Mouse (Mus musculus) urinary bladder, postnatal 14 days (tissue): Measurements from ENCODE around the gene Gm10721.
"Not testable (repeated sequence)": the region's sequence is repeated elsewhere in the genome, so short reads cannot be mapped to it uniquely, and the experiment has no call there.

Source experiments
- DNase-seq: peaks from one replicate; pipeline ENCODE4 v3.0.0; 2021; ENCODE audit warnings: low spot score

Gene Gm10721

GRCm38 (mm10) chr9:3012733-3013279 is at the start of gene Gm10721:
Gene Gm10721 (plus strand): TSS chr9:3013140.
- not testable (repeated sequence) for DNase-seq

GRCm38 (mm10) chr9:3000445-3000972 is 12.4 kb upstream of the Gm10721 start, which contains the start of gene Gm10722:
Gene Gm10722 (plus strand): TSS chr9:3000922.
- DNase-seq = not testable (repeated sequence)

DNA sequence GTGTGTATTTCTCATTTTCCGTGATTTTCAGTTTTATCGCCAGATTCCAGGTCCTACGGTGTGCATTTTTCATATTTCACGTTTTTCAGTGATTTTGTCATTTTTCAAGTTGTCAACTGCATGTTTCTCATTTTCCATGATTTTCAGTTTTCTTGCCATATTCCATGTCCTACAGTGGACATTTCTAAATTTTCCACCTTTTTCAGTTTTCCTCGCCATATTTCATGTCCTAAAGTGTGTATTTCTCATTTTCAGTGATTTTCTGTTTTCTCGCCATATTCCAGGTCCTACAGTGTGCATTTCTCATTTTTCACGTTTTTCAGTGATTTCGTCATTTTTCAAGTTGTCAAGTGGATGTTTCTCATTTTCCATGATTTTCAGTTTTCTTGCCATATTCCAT is 11.9 kb upstream of the Gm10721 start:
- DNase-seq = not testable (repeated sequence)

DNA sequence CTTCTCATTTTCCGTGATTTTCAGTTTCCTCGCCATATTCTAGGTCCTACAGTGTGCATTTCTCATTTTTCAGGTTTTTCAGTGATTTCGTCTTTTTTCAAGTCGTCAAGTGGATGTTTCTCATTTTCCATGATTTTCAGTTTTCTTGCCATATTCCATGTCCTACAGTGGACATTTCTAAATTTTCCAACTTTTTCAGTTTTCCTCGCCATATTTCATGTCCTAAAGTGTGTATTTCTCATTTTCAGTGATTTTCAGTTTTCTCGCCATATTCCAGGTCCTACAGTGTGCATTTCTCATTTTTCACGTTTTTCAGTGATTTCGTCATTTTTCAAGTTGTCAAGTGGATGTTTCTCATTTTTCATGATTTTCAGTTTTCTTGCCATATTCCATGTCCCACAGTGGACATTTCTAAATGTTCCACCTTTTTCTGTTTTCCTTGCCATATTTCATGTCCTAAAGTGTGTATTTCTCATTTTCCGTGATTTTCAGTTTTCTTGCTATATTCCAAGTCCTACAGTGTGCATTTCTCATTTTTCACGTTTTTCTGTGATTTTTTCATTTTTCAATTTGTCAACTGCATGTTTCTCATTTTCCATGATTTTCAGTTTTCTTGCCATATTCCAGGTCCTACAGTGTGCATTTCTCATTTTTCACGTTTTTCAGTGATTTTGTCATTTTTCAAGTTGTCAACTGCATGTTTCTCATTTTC is 10.8 kb upstream of the Gm10721 start:
- peak; percentile 97 for DNase-seq

DNA sequence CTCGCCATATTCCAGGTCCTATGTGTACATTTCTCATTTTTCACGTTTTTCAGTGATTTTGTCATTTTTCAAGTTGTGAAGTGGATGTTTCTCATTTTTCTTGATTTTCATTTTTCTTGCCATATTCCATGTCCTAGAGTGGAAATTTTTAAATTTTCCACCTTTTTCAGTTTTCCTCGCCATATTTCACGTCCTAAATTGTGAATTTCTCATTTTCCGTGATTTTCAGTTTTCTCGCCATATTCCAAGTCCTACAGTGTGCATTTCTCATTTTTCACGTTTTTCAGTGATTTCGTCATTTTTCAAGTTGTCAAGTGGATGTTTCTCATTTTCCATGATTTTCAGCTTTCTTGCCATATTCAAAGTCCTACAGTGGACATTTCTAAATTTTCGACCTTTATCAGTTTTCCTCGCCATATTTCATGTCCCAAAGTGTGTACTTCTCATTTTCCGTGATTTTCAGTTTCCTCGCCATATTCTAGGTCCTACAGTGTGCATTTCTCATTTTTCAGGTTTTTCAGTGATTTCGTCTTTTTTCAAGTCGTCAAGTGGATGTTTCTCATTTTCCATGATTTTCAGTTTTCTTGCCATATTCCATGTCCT is 10.0 kb upstream of the Gm10721 start, which contains the start of gene Gm11168:
Gene Gm11168, plus strand, starts transcription at position 553 of the 603 bp plus-strand sequence.
- not testable (repeated sequence) for DNase-seq

GRCm38 (mm10) chr9:3006179-3006578 is 6.8 kb upstream of the Gm10721 start:
- not testable (repeated sequence) for DNase-seq

- peak; percentile 76 for DNase-seq
These were observed 6.3 kb upstream of the Gm10721 start for GRCm38 (mm10) chr9:3006636-3007035.

- not testable (repeated sequence) for DNase-seq
These were observed 5.7 kb upstream of the Gm10721 start for GRCm38 (mm10) chr9:3007272-3007671.

DNA sequence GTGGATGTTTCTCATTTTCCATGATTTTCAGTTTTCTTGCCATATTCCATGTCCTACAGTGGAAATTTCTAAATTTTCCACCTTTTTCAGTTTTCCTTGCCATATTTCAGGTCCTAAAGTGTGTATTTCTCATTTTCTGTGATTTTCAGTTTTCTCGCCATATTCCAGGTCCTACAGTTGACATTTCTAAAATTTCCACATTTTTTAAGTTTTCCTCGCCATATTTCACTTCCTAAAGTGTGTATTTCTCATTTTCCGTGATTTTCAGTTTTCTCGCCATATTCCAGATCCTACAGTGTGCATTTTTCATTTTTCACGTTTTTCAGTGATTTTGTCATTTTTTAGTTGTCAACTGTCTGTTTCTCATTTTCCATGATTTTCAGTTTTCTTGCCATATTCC is 3.6 kb upstream of the Gm10721 start:
- not testable (repeated sequence) for DNase-seq

- DNase-seq = not testable (repeated sequence)
These were observed 802 bp upstream of the Gm10721 start for GRCm38 (mm10) chr9:3012054-3012621.

GRCm38 (mm10) chr9:3015354-3015753 is 2.4 kb downstream of the Gm10721 start, which contains the start of gene Gm10720:
Gene Gm10720 (plus strand): TSS chr9:3015654.
- not testable (repeated sequence) for DNase-seq

GRCm38 (mm10) chr9:3015896-3016295 is 3.0 kb downstream of the Gm10721 start:
- not testable (repeated sequence) for DNase-seq

DNA sequence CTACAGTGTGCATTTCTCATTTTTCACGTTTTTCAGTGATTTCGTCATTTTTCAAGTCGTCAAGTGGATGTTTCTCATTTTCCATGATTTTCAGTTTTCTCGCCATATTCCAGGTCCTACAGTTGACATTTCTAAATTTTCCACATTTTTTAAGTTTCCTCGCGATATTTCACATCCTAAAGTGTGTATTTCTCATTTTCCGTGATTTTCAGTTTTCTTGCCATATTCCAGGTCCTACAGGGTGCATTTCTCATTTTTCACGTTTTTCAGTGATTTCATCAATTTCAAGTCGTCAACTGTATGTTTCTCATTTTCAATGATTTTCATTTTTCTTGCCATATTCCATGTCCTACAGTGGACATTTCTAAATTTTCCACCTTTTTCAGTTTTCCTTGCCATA is 4.2 kb downstream of the Gm10721 start, which contains the start of gene Gm10719:
Gene Gm10719, plus strand, starts transcription at position 301 of the 400 bp plus-strand sequence.
- not testable (repeated sequence) for DNase-seq

DNA sequence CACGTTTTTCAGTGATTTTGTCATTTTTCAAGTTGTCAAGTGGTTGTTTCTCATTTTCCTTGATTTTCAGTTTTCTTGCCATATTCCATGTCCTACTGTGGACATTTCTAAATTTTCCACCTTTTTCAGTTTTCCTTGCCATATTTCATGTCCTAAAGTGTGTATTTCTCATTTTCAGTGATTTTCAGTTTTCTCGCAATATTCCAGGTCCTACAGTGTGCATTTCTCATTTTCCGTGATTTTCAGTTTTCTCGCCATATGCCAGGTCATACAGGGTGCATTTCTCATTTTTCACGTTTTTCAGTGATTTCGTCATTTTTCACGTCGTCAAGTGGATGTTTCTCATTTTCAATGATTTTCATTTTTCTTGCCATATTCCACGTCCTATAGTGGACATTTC is 6.0 kb downstream of the Gm10721 start:
- peak; percentile 19 for DNase-seq

- peak; percentile 66 for DNase-seq
These were observed 7.1 kb downstream of the Gm10721 start for GRCm38 (mm10) chr9:3019835-3020727.

- peak; percentile 69 for DNase-seq
These were observed 9.5 kb downstream of the Gm10721 start for GRCm38 (mm10) chr9:3022316-3023008.

DNA sequence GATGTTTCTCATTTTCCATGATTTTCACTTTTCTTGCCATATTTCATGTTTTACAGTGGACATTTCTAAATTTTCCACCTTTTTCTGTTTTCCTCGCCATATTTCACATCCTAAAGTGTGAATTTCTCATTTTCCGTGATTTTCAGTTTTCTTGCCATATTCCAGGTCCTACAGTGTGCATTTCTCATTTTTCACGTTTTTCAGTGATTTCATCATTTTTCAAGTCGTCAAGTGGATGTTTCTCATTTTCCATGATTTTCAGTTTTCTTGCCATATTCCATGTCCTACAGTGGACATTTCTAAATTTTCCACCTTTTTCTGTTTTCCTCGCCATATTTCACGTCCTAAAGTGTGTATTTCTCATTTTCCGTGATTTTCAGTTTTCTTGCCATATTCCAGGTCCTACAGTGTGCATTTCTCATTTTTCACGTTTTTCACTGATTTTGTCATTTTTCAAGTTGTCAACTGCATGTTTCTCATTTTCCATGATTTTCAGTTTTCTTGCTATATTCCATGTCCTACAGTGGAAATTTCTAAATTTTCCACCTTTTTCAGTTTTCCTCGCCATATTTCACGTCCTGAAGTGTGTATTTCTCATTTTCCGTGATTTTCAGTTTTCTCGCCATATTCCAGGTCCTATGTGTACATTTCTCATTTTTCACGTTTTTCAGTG is 10.5 kb downstream of the Gm10721 start, which contains the start of gene Gm10718:
Gene Gm10718, plus strand, starts transcription at position 236 of the 673 bp plus-strand sequence.
- DNase-seq = not testable (repeated sequence)

- peak; percentile 65 for DNase-seq
These were observed 11.2 kb downstream of the Gm10721 start for GRCm38 (mm10) chr9:3023985-3024648.

- peak; percentile 53 for DNase-seq
These were observed 12.1 kb downstream of the Gm10721 start, which contains the start of gene Gm10717 for GRCm38 (mm10) chr9:3024912-3025467. Gene Gm10717 (plus strand): TSS chr9:3025417.
